In genomic region chr6:22280217-22280861, GRCm38 (mm10) we compare ENCODE assay signal across 9 mouse cellular contexts. TPM values are rescaled to one million over a fixed set of nuclear protein-coding genes. Genes with fewer than 3 reads are reported as not detected.
DNase-seq lines count a peak whose midpoint lies in the region; ATAC-seq and TF ChIP-seq lines count a peak whose summit lies in the region.
"Had no signal": no experiment of that assay in that cellular context is flagged by ENCODE, and none has a peak within 500 bp of the region (broad histone marks: within the 10 kb centered on the region; RNA-seq: fewer than 3 reads in every experiment).

No protein-coding gene starts in this region.

- TF ChIP-seq EP300 in heart, postnatal 0 days (IDR thresholded peaks at IDR 0.05; ENCODE audit: low read depth) = no peak

- no peaks in the 10 kb centered on the region for H3K27me3 ChIP-seq in heart, postnatal 0 days (ENCODE audit: control insufficient read depth, insufficient read depth, low read length)
- no peaks in the 10 kb centered on the region for H3K27me3 ChIP-seq in midbrain, embryonic 15.5 days (replicated peaks)
- H3K27me3 ChIP-seq: midbrain, embryonic 12.5 days had no signal

- no peak for ATAC-seq in heart, postnatal 0 days (ENCODE audit: insufficient read depth, low read depth)
- no peak for ATAC-seq in midbrain, embryonic 15.5 days (replicated peaks)

- peak overlapping the region; percentile 18; the same call in 1 of the 2 replicates for H3K4me2 ChIP-seq in heart, postnatal 0 days (ENCODE audit: low read depth, low read length)
- H3K4me2 ChIP-seq in midbrain, embryonic 15.5 days = no peak overlapping the region
- H3K4me2 ChIP-seq: midbrain, embryonic 12.5 days had no signal

- no peaks in the 10 kb centered on the region for H3K36me3 ChIP-seq in heart, postnatal 0 days (replicated peaks; ENCODE audit: control insufficient read depth, insufficient read depth, low read length)
- no peaks in the 10 kb centered on the region for H3K36me3 ChIP-seq in midbrain, embryonic 15.5 days (replicated peaks)
- H3K36me3 ChIP-seq: midbrain, embryonic 12.5 days had no signal

- no peaks in the 10 kb centered on the region for H3K4me1 ChIP-seq in heart, postnatal 0 days (ENCODE audit: control insufficient read depth, insufficient read depth)
- H3K4me1 ChIP-seq in midbrain, embryonic 15.5 days = no peaks in the 10 kb centered on the region
- H3K4me1 ChIP-seq: midbrain, embryonic 12.5 days had no signal

- H3K27ac ChIP-seq in heart, postnatal 0 days (ENCODE audit: low read depth) = no peak overlapping the region
- no peak overlapping the region for H3K27ac ChIP-seq in midbrain, embryonic 15.5 days
- H3K27ac ChIP-seq: midbrain, embryonic 12.5 days had no signal

- no peak overlapping the region for H3K9ac ChIP-seq in heart, postnatal 0 days (replicated peaks; ENCODE audit: low read depth, low read length)
- no peak overlapping the region for H3K9ac ChIP-seq in midbrain, embryonic 15.5 days
- H3K9ac ChIP-seq: midbrain, embryonic 12.5 days had no signal

- no peak for TF ChIP-seq CTCF in heart, postnatal 0 days (IDR thresholded peaks at IDR 0.05; ENCODE audit: low read depth)

- 56% methylated on average over 14 of the region's 14 CpGs for WGBS in heart, postnatal 0 days
- WGBS in midbrain, embryonic 15.5 days = 64% methylated on average over 14 of the region's 14 CpGs

- no peaks in the 10 kb centered on the region for H3K9me3 ChIP-seq in heart, postnatal 0 days (replicated peaks; ENCODE audit: control insufficient read depth, low read length)
- H3K9me3 ChIP-seq in midbrain, embryonic 15.5 days = no peaks in the 10 kb centered on the region
- H3K9me3 ChIP-seq: midbrain, embryonic 12.5 days had no signal

- H3K4me3 ChIP-seq in heart, postnatal 0 days (ENCODE audit: low read depth, low read length) = no peak overlapping the region
- no peak overlapping the region for H3K4me3 ChIP-seq in midbrain, embryonic 15.5 days
- H3K4me3 ChIP-seq: midbrain, embryonic 12.5 days had no signal

- peak; percentile 71 for DNase-seq in ovary, adult 18-20 months (ENCODE audit: low spot score)
- no peak for DNase-seq in ovary, postnatal 10 days (ENCODE audit: low spot score)
- peak; percentile 16 for DNase-seq in cerebellum, postnatal 36 days
- DNase-seq in heart, postnatal 0 days (ENCODE audit: low spot score) = no peak
- peak; percentile 53 to 66 for DNase-seq in layer of hippocampus, postnatal 10 days (ENCODE audit: low spot score in 2 of 2)
- DNase-seq in lung, postnatal 36 days = peak; percentile 51
- no peak for DNase-seq in testis, postnatal 10 days (ENCODE audit: low spot score)

RNA-seq across cellular contexts. Expression of gene Wnt16, which starts 7.7 kb away (rescaled TPM):
- 0.54 and 0.69 TPM in 2 replicates for total RNA-seq in heart, postnatal 0 days (2014; rRNA removed; ENCODE audit: low replicate concordance)
- polyA plus RNA-seq in heart, postnatal 0 days (2015; fragmentation: Nextera tagmentation; extraction: Ambion mirVana) = 0.86 and 1.0 TPM in 2 replicates
- under 1 TPM; 0.60 to 0.64 TPM for total RNA-seq in layer of hippocampus, postnatal 10 days (2021)
- polyA plus RNA-seq in midbrain, embryonic 15.5 days (2015; fragmentation: Nextera tagmentation; extraction: Ambion mirVana) = 0.77 TPM in 2 replicates

Comparison
In these comparisons a context has a peak if more than half of its experiments do, and no peak if none do; other contexts are left out.
1. DNase-seq: peak in ovary, adult 18-20 months (single experiment), cerebellum, postnatal 36 days (2 of 2), layer of hippocampus, postnatal 10 days (2 of 2) and lung, postnatal 36 days (single experiment); none in ovary, postnatal 10 days (single experiment), heart, postnatal 0 days (single experiment) and testis, postnatal 10 days (single experiment).